Mouse (Mus musculus) urinary bladder, adult 18-20 months (tissue): ENCODE measurements at regions not wholly inside any gene's neighbourhood (a gene's known extent, or its start where the extent isn't known, plus 50 kb on each side); places are given as distances from the start of the nearest gene placed in this dataset.

Experiments
- DNase-seq, 2 experiments: peaks; one replicate each; pipeline ENCODE4 v3.0.0; 2022; ENCODE audit warnings: low spot score in 2 of 2, mixed read lengths in 2 of 2

DNA sequence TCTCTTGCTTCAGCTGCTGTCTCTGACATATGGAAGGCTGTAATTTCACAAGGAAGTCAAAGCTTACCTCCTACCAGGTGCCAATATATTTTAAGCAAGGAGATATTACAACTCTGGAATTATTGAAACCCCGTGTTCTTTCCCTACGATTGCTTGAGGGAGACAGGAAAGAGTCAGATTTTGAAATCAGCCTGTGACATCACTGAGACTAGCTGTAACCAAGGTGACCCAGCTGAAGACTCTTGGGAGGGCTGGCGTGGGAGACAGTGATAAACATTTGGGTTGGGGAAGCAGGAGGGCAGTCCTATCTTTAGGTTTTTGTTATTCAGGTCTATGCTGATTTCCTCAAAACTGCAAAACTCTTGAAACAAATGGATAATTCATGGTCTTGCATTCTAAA, 518.4 kb upstream of the Id2 start:
- DNase-seq: no peak

DNA sequence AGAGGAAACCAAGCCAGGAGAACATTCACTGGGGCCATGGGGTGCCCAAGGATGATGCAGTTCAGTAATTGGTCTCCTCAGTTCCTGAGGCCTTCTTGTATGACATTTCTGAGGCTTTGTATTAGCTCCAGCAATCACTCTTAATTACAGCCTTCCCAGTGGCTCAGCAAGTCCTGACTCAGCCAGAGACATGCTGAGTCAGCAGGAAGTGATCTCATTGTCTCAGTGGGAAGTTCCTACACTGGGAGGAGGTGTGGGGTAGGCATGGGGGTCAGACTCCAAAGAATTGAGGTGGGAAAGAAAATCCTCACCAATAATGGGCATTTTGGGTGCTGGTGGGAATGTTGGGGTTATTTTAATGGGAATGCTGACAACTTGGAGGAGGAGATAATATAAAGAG, 516.5 kb upstream of the Id2 start:
- DNase-seq: no peak

DNA sequence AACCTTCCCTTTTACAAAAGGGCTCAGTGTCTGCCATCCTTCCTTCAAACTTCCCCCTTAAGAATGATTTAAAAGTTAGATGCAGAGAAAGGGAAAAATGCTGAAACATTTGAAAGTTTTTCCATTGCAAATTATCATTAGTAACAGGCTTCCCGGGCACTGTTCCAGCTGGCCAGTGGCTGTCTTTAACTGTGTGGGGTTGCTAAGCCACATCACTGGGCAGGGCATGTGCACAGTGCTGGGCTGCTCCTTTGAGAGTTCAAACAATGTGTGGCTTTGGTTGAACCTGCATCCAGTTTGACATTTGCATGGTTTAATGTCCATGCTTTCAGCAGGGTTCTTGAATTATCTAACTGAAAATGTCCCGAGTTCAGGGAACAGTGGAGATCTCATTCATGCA, 512.1 kb upstream of the Id2 start:
- DNase-seq: peak in 1 of 2 experiments; percentile 4

DNA sequence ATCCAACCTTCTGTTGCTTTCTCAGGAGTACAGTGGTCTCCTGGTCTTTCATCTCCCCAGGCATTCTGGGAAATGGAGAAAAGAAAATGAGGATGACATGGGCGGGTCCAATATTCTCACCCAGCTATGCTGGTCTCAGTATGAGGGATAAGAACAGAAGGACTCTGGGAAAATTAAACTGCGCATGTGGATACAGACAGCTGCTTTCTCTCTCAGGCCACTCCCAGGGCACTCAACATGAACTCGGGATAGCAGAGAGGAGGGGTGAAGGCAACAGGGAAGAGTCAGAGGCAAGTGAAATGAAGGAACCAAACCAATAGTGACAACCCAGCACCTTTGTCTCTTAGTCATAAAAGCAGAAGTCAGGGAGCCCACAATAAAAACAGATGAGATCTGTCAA, 508.5 kb upstream of the Id2 start:
- no peak for DNase-seq

DNA sequence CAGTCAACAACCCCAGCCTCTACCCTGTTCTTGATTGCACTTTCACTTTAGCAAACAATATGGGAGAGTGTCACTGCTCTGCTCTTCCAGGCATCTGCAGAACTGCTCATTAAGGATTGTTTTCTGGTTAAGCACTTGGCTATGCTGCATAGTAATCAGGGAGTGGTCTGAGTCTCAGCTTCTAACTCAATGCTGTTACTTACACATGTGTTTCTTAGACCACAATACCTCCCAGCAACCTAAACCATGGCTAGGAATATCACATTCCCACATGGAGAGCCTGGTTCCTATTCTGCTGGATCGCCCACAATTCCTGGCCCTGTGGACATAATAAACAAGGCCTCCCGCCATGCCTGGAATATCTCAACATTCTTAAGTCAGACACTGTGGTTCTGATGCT, 493.3 kb upstream of the Id2 start:
- no peak for DNase-seq

DNA sequence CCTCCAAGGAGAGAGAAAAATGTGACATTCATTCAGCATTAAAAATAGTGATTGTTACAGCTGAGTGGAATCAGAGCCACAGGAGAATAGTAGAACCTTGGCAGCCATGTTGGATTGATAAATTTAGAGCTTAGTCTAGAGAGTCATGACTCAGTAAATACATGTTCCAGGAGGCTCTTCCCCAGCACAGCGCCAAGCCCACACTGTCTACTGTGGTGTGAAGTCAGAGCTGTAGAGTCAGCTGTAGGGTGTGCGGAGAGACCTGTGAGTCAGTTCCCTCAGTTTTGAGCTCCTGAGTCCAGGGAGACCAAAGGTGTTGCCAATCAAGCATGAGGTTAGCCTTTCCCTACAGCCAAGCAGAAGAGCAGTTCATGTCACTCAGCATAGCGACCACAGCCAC, 488.8 kb upstream of the Id2 start:
- no peak for DNase-seq

DNA sequence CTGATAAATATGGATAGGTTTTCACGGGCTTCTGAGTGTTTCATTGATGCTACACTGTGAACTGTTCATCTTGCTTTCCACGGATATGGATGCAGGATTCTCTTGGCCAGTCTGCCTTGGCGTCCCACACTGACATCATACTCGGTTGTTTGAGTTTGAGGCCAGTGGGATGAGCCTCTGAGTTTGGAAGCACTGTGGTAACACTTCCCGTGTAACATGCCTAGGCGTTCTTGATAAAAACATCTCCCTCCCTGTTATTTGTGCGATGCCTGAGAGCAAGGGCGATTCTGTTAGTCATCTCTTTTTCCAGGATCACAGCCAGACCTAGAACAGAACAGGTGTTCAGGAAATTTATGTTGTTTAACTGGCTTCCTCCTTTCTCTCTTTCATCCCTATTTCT, 482.5 kb upstream of the Id2 start:
- DNase-seq: no peak

DNA sequence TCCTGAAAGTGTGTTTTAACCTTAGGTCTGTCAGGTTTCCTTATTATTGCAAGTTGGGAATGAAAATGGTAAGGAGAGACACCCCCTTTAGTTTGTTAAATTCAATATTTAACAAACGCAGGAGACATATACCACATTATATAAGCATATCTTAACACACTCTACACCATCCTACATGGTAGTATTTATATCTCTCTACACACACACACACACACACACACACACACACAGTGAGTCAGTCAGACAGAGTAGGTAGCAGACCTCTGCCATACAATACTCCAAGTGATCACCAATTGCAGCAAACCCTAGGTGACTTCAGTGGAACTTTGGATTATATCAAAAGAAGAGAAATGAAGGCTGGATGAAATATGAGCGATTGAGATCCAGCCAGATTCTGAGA, 468.2 kb upstream of the Id2 start:
- no peak for DNase-seq

DNA sequence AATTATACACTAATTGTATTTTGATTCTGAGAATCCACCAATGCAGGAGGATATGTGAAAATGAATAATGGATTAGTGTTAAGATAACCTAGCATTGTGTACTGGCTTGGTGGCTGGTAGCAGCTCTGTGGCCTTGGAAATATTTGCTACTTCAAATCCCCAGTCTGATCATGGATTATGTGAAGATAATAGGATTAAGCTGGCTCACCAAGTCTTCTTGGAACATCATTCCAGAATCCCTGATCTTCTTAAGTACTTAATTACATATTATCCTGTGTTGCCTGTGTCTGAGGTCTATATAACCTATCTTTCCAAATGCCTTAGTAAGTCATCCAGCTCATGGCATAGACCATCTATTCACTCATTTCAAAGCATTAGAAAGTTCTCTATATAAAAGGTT, 462.7 kb upstream of the Id2 start:
- no peak for DNase-seq

DNA sequence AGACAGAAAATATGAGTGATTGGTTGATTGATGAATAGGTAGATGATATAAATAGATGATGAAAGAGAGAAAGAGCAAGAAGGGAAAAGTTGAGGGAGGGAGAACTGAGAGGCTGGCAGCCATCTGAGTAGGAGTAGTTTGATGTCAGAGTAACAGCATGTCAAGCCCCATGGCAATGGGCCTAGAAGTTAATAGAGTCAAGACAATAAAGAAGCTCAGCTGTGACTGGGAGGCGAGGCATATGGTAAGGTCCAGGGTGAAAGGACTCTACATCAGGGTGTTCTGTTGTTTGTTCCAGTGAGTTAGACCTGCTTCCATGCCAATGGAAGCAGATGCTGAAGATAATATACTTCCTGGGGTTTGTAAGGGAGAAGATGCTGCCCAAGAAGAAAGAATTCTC, 456.7 kb upstream of the Id2 start:
- DNase-seq: no peak

DNA sequence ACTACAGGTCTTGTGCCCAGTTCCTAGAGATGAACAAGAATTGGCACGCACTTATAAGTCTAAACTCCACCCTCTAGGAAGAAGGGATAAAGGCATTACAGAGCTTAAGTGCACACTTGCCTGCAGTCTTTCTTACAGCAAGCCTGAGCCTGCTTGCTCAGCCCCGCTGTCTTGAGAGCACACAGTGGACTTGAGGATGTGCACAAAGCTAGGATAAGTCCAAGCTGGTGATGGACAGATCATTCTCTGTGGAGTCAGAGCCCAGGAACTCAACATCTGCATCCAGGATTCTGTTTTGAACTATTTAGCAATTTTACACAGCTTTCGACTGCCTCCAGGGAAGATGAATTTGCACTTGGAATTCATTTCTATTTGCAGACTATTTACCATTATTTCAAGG, 452.8 kb upstream of the Id2 start:
- peak in 1 of 2 experiments; percentile 25 for DNase-seq

DNA sequence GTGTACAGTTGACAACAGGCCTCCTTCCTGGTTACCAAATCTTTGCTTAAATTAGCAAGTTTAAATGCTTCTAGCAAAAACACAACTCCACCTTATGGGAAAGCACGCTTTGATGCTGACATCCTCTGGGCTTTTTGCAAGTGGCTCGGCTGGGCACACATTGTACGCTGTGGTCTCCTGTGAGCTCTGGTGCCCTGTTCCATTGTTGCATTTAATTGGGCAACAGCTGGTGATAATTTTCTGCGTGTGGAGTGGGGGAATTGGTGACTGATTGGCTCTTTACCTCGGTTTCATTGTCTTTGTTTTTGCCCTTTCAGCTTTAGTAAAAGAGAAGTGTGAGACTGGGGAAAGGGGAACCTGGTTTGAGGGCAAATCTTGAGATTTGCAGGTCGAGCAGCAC, 447.3 kb upstream of the Id2 start:
- no peak for DNase-seq

DNA sequence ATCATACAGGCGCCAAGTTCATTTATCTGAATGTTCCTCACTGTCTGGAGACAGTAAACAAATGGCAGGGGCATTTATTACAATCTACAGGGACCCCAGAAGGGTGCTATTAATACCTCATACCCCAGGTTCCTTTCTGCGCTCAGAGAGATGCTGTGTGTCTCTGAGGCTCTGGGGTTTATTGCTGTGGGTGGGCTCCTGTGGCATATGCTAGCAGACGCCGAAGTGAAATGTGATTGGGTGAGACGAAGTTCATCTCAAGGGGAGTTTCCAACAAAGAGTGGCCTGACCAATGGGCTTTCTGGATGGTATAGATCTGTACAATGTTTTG, 437.6 kb upstream of the Id2 start:
- no peak for DNase-seq

DNA sequence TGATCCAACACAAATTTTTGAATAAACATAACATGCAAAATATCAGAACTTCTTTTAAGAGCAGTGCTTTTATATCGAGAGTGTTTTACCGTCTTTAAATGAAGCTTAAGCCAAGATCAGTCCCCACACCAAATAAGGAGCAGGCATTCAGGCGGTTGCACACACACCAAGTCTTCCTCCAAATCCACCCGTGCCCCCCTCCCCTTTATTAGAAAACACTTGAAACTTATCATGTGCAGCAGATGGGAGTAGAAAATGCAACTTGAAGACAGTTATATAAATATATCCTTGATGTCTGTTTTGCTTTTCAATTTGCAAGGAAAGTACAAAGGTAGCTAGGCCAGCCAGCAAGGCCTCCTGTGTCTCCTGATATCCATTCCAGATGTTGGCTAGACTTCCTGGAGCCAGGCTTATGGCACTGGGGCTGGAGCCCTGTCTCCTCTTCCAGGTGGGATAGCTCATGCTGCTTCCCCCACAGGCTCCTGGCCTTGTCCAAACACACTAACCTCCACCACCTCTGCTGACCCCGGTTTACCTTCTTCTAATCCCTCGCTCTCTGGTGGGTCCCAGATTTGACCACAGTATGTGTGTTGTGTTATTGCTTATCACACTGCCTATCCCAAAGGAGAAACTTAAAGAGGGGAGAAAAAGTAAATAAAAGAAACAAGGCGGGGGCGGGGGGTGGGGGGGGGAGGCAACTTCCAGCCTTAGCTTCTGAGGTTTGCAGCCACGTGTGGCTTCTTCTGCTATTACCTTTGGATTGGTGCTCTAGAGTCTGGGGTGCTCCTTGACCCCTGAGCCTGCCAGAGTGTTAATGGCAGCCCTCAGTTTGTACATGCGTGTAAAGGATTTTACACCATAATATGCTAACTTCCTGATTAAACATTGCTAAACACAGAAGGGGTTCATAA, 437.0 kb upstream of the Id2 start:
- peak; percentile 6 to 60 for DNase-seq

DNA sequence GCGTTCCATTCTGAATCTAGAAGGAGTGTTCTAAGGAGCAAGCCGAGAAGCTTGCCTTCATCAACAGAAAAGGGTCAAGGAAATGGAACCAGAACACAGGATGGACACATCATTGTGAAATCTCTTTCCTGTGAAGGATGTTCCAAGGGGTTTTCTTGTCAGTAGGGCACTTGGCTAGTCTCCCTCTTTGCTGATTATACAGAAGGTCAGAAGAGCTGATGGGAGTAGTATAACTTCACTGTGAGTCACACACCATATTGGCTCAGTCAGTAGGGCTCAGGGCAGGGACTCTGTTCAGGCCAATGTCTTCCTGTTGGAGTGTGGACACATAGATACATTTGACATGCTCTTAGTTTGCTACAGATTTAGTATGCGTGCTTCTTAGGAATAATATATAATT, 433.5 kb upstream of the Id2 start:
- DNase-seq: peak in 1 of 2 experiments; percentile 35

DNA sequence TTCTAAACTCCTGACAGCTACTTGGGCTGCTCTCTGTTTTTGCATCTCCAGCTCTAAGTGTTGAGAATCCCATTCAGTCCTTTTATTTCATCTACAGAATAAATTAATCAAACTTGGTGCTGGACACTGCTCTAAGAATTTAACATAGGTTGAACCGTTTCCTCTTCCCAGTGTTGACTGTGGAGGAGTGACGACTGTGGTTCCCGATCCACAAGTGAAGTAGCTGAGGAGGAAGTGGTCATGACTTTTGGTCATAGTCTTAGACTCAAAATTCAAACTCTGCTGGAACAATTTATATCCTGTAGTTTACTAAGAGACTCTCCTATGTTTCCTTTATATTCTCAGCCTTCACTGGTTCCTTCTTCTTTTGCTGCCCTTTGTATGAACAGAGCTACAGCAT, 432.6 kb upstream of the Id2 start:
- no peak for DNase-seq

DNA sequence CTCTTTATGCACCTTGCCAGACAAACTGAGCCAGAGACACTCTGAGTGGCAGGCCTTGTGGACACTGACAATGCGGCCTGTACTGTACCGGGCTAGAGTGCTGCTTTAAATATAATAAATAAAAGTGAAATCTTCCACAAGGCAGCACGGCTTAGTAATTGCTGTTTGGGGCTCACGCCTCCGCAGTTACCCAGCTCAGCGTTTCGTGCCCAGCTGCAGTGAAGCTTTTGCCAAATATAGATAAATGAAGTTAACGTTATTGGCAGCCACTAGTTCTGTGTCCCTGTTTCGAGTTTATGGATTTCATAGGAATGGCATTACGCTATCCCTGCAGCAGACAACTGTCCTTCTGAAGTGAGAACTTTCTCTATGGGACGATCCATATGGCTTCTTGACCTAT, 429.7 kb upstream of the Id2 start:
- no peak for DNase-seq

DNA sequence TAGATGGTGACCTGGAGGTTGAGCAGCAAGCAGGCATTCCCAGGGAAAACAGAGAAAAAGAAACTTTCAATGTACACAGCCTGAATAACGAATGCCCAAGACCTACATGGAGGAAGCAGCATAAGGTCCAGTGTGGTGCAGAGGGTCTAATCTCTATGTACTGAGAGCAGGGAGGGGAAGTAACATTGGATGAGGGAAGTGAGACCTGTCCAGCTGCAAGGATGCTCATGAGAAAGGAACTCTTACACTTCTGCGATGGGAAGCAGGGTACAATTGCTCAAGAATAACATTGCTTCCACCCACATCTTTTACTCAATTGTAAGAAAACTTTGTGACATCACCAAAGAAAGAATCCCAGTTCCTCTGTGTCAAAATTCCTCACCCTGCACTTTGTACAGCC, 419.8 kb upstream of the Id2 start:
- no peak for DNase-seq

DNA sequence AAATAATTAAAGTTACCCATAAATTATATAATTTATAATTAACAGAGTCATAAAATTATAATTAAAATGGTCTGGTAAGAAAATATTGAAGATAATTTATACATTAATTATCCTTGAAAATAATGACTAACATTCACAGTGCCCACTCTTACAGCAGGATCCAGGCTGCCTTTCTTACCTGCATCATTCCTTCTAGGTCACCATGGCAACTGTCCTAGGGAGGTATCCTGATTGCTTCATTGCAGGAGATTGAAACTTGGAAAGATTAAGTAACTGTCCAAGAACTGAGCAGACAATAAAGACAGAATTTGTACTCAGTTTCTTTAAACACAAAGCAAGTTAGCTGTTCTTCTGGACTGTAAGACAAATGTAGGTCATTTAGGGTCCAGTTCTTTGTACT, 416.7 kb upstream of the Id2 start:
- DNase-seq: no peak

DNA sequence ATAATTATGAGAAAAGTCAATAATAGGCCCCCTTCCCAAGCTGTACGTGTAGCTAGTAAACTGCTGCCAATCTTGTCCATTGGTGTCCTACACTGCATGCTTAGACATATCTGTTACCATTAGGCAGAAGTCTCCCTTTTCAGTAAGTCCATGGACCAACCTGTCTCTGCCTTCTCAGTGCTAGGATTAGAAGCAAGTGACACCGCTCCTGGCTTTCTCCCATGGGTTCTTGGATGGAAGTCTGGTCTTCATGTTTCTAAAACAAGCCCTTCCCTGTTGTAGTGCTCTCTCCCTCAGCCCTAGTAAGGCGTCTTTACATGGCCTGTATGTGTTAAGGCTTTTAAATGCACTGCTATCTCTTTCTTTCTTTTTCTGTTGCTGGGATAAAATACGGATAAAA, 412.7 kb upstream of the Id2 start:
- no peak for DNase-seq

DNA sequence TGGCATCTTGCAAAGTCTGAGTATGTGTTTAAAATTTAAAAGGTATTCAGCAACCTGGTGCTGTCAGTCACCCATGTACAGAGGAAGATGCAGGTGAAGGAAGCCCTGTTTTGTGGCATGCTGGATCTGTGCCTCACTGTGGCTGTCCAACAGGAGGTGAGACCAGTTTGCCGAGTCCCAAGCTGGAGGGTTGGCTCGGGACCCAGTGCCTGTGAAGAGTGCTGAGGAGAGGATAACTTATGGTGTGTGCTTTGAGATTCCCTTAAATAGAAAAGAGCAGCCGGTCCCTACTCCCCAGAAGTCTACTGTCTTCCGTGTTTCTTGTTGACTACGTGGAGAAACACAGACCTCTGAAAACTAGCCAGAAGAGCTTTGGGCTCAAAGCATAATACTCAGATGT, 396.3 kb upstream of the Id2 start:
- DNase-seq: no peak

DNA sequence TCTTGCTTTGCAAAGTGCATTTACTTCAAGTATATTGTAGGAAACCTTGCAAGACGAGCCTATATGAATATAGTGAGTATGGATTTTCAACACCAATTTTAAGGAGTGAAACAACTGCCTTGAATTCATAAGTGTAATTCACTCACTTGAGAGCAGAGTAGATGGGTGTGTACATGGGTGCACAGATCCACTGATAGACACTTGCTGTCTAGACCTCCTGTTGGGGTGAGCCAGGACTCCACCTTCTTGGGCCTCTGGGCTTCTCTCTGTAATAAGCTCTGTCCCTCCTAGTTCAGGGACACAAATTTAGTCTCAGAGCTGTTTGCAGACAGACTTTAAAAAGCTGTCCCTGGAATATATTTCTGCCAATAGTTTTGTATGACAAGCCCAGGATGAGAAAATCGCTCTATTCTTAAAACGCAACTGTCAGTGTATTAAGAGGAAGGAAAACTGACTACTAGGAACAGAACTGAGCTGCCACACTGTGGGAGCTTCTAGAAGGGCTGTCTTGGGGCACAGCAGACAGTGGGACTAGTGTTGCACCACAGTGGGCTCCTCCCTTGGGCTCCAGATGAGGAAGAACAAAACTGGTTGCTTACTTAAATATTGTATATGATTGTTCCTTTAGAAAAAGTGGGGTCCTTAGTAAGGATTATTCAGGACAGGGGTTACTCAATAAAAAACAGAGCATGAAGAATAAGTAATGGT, 395.7 kb upstream of the Id2 start:
- DNase-seq: no peak

DNA sequence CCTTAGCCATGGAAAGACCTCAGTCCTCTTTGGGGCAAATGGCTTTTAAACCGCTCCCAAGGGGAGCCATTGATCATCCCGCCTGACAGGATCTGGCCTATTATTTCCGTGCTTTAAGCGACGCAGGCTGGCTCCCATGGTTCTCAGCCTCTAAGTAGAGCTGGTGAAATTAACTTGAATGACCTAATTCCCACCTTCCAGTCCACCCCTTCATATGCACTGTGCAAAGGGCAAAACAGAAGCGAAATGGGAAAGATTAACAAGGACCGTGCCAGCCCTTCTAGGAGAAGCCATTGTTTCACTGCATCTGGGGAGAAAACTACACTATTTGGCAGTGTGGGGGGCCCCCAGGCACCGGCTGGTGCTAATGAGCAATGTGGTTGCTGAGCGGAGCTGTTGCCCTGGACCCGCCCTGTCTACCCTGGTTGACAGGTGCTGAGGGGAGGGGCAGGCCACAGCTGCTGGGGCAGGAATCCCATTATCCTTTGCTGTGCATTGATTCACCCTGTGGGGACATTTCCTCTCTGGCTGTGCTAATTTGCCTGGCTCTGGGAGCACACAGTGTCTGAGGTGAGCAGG, 378.3 kb upstream of the Id2 start:
- no peak for DNase-seq
